Mouse (Mus musculus): ENCODE results near the gene Dmgdh.

- TF ChIP-seq CHD2 (IDR thresholded peaks at IDR 0.05; ENCODE audit: low read depth, low read length): no peak
- TF ChIP-seq HCFC1 (IDR thresholded peaks at IDR 0.05; ENCODE audit: borderline replicate concordance, insufficient read depth, low read length): no peak
Measured at GRCm38 (mm10) chr13:93707271-93707670, 33.0 kb downstream of the Dmgdh start.
